Mouse (Mus musculus) gonadal fat pad, adult 2 months (tissue): ENCODE measurements around the gene Ccdc77. TPM values are rescaled to one million over a fixed set of nuclear protein-coding genes. Genes with fewer than 3 reads are reported as not detected.
A peak's percentile ranks its signal among the peaks of the same experiment; 100 is the strongest.
"Not testable (repeated sequence)": the region's sequence is repeated elsewhere in the genome, so short reads cannot be mapped to it uniquely, and the experiment has no call there.

ENCODE experiments used
- DNase-seq: peaks from one replicate; pipeline ENCODE4 v3.0.0-alpha.2; 2012; ENCODE audit warnings: low read depth
- polyA plus RNA-seq: library from polyadenylated mRNA; depleted of rRNA; stranded (reverse); fragments of >200 nt; gene quantifications from 2 replicates; pipeline ENCODE4 v1.2.3, GENCODE M21; 2012; rRNA removed

Ccdc77 gene
- polyA plus RNA-seq, 1 experiment: 7.6 TPM

- DNase-seq: no peak
Measured at GRCm38 (mm10) chr6:120309787-120310186, 54.4 kb downstream of the Ccdc77 start.

- DNase-seq: no peak
Measured at GRCm38 (mm10) chr6:120309338-120309737, 54.8 kb downstream of the Ccdc77 start.

GRCm38 (mm10) chr6:120306859-120307594 lies 57.1 kb downstream of the Ccdc77 start:
- DNase-seq: no peak

GRCm38 (mm10) chr6:120302755-120303316 lies 61.3 kb downstream of the Ccdc77 start:
- no peak for DNase-seq

- no peak for DNase-seq
Measured at GRCm38 (mm10) chr6:120301137-120301536, 63.0 kb downstream of the Ccdc77 start.

- not testable (repeated sequence) for DNase-seq
Measured at GRCm38 (mm10) chr6:120296589-120296988, 67.6 kb downstream of the Ccdc77 start.

GRCm38 (mm10) chr6:120294785-120295133 lies 69.4 kb downstream of the Ccdc77 start:
- DNase-seq: peak; percentile 14

- no peak for DNase-seq
Measured at GRCm38 (mm10) chr6:120294056-120294784, 70.0 kb downstream of the Ccdc77 start, which contains the start of the genes D330020A13Rik and B4galnt3. Gene D330020A13Rik (plus strand): TSS chr6:120294364. Gene B4galnt3 (minus strand): TSS chr6:120294559.

- DNase-seq: no peak
Measured at GRCm38 (mm10) chr6:120291396-120292009, 72.7 kb downstream of the Ccdc77 start.

GRCm38 (mm10) chr6:120289430-120289829 lies 74.7 kb downstream of the Ccdc77 start:
- DNase-seq: no peak

GRCm38 (mm10) chr6:120288541-120288940 lies 75.6 kb downstream of the Ccdc77 start:
- no peak for DNase-seq

GRCm38 (mm10) chr6:120287279-120287678 lies 76.9 kb downstream of the Ccdc77 start:
- no peak for DNase-seq

GRCm38 (mm10) chr6:120276874-120277449 lies 87.2 kb downstream of the Ccdc77 start:
- DNase-seq: peak; percentile 9

- DNase-seq: no peak
Measured at GRCm38 (mm10) chr6:120275301-120275700, 88.9 kb downstream of the Ccdc77 start.

- DNase-seq: no peak
Measured at GRCm38 (mm10) chr6:120274887-120275286, 89.3 kb downstream of the Ccdc77 start.

Other genes starting within 250 kb of the Ccdc77 start
- not detected in 2 replicates for gene D330020A13Rik, start 70.0 kb downstream of the Ccdc77 start, polyA plus RNA-seq
- 1.6 and 1.8 TPM in 2 replicates for gene B4galnt3, start 69.8 kb downstream of the Ccdc77 start, polyA plus RNA-seq
- gene Kdm5a, start 250 bp downstream of the Ccdc77 start, polyA plus RNA-seq: 6.8 and 8.0 TPM in 2 replicates
- gene Il17ra, start 98.9 kb upstream of the Ccdc77 start, polyA plus RNA-seq: 13.9 and 14.6 TPM in 2 replicates
- 0.04 and 0.05 TPM in 2 replicates for gene Tmem121b, start 129.4 kb upstream of the Ccdc77 start, polyA plus RNA-seq
- gene Hdhd5, start 166.9 kb upstream of the Ccdc77 start, polyA plus RNA-seq: 20.9 and 26.6 TPM in 2 replicates